Mouse (Mus musculus) kidney, embryonic 16.5 days (tissue): ENCODE data around the gene Ush1c. TPM values are rescaled to one million over a fixed set of nuclear protein-coding genes. Genes with fewer than 3 reads are reported as not detected.

Experiments used
- ATAC-seq: fragments of 200-750 bp; cut with Nextera tagmentation; 2 replicates; pipeline ENCODE4 v1.8.0; 2017; ENCODE audit warnings: moderate TSS enrichment; ENCODE audit not compliant: low FRiP score, low TSS enrichment
- H3K27ac ChIP-seq: fragments of 300-500 bp; sonication (generic); 2 replicates; pipeline ENCODE4 v1.5.1; 2014; ENCODE audit warnings: low read length
- H3K27me3 ChIP-seq: fragments of 300-500 bp; sonication (generic); 2 replicates; pipeline ENCODE4 v1.6.1; 2014; ENCODE audit warnings: low read length, control low read depth, mixed read lengths; ENCODE audit not compliant: insufficient read depth
- H3K36me3 ChIP-seq: fragments of 300-500 bp; sonication (generic); 2 replicates; pipeline ENCODE4 v1.6.1; 2014; ENCODE audit warnings: low read length, control low read depth, mixed read lengths; ENCODE audit not compliant: insufficient read depth
- H3K4me1 ChIP-seq: fragments of 300-500 bp; sonication (generic); 2 replicates; pipeline ENCODE4 v1.6.1; 2014; ENCODE audit warnings: low read length, control low read depth, mixed read lengths; ENCODE audit not compliant: insufficient read depth
- H3K4me2 ChIP-seq: fragments of 300-500 bp; sonication (generic); replicated peaks from 2 replicates; pipeline ENCODE4 v1.6.1; 2014; ENCODE audit warnings: low read depth, low read length
- H3K4me3 ChIP-seq: fragments of 300-500 bp; sonication (generic); 2 replicates; pipeline ENCODE4 v1.5.1; 2014; ENCODE audit warnings: mild to moderate bottlenecking, low read length
- H3K9ac ChIP-seq: fragments of 300-500 bp; sonication (generic); replicated peaks from 2 replicates; pipeline ENCODE4 v1.6.1; 2014; ENCODE audit warnings: low read length
- H3K9me3 ChIP-seq: fragments of 300-500 bp; sonication (generic); 2 replicates; pipeline ENCODE4 v1.6.1; 2016; ENCODE audit warnings: low read length, control low read depth
- WGBS: fragments of 180-500 bp; shearing (Covaris S2); extraction: QIAGEN DNeasy Blood & Tissue Kit; methylation state at CpG from one replicate; pipeline ENCODE4 v1.1.7; 2014; 5-methylcytosine and 5-hydroxymethylcytosine counted together
- polyA plus RNA-seq: library from polyadenylated mRNA; unstranded; fragments of >200 nt; fragmentation: Nextera tagmentation; extraction: Ambion mirVana; gene quantifications from 2 replicates; pipeline ENCODE4 v1.2.1, GENCODE M21; 2015

The Ush1c gene
- polyA plus RNA-seq, 1 experiment from 2014 or later, result 26.1 TPM

GRCm38 (mm10) chr7:46154498-46155488, 83.5 kb downstream of the Ush1c start:
- no peaks in the 10 kb centered on the region for H3K36me3 ChIP-seq

GRCm38 (mm10) chr7:46152819-46153351, 85.4 kb downstream of the Ush1c start:
- Histone ChIP-seq H3K27me3 (peaks cover 5% of the 10 kb centered on the region), H3K9me3 (no peaks in the 10 kb centered on the region), H3K9ac (no peak overlapping the region), H3K4me1 (peaks cover 16% of the 10 kb centered on the region), H3K36me3 (no peaks in the 10 kb centered on the region), H3K4me3 (no peak overlapping the region), H3K27ac (no peak overlapping the region), H3K4me2 (no peak overlapping the region)
- WGBS, result 62% methylated on average over 9 of the region's 9 CpGs
- no peak for ATAC-seq

More at GRCm38 (mm10) chr7:46154498-46155488, 83.5 kb downstream of the Ush1c start:
- ATAC-seq, result peak; percentile 46; the same call in 1 of the 2 replicates
- WGBS, result 16% methylated on average over 18 of the region's 18 CpGs
- Histone ChIP-seq H3K9ac (no peak overlapping the region), H3K4me3 (no peak overlapping the region), H3K9me3 (no peaks in the 10 kb centered on the region), H3K4me1 (peaks cover 16% of the 10 kb centered on the region), H3K27me3 (peaks cover 5% of the 10 kb centered on the region), H3K4me2 (no peak overlapping the region), H3K27ac (no peak overlapping the region)

GRCm38 (mm10) chr7:46147417-46147816, 90.9 kb downstream of the Ush1c start:
- no peaks in the 10 kb centered on the region for H3K36me3 ChIP-seq
- 85% methylated on average over 7 of the region's 7 CpGs for WGBS
- no peaks in the 10 kb centered on the region for H3K4me1 ChIP-seq
- no peaks in the 10 kb centered on the region for H3K9me3 ChIP-seq
- H3K4me3 ChIP-seq, result no peak overlapping the region
- H3K27me3 ChIP-seq, result no peaks in the 10 kb centered on the region; the same call in 1 of the 2 replicates
- ATAC-seq, result no peak
- H3K4me2 ChIP-seq, result no peak overlapping the region
- no peak overlapping the region for H3K27ac ChIP-seq
- H3K9ac ChIP-seq, result no peak overlapping the region

- Histone ChIP-seq H3K36me3 (no peaks in the 10 kb centered on the region), H3K9ac (no peak overlapping the region), H3K4me3 (no peak overlapping the region), H3K9me3 (no peaks in the 10 kb centered on the region), H3K27me3 (no peaks in the 10 kb centered on the region; the same call in 1 of the 2 replicates), H3K4me1 (no peaks in the 10 kb centered on the region), H3K4me2 (no peak overlapping the region), H3K27ac (no peak overlapping the region)
- no peak for ATAC-seq
- 87% methylated on average over 7 of the region's 7 CpGs for WGBS
Measured at GRCm38 (mm10) chr7:46146675-46147308, 91.5 kb downstream of the Ush1c start.

Other genes starting within 250 kb of the Ush1c start
- gene Abcc6, start 208.2 kb downstream of the Ush1c start, polyA plus RNA-seq, result 0.66 and 0.87 TPM in 2 replicates
- 43.3 and 44.4 TPM in 2 replicates for gene Nomo1, start 204.8 kb downstream of the Ush1c start, polyA plus RNA-seq
- 0.14 and 0.28 TPM in 2 replicates for gene Kcnj11, start 137.7 kb downstream of the Ush1c start, polyA plus RNA-seq
- gene Abcc8, start 58.5 kb downstream of the Ush1c start, polyA plus RNA-seq, result 2.6 and 3.5 TPM in 2 replicates
- gene Otog, start 2.5 kb upstream of the Ush1c start, polyA plus RNA-seq, result 0.05 and 0.08 TPM in 2 replicates
- 0.69 and 0.81 TPM in 2 replicates for gene Myod1, start 138.0 kb upstream of the Ush1c start, polyA plus RNA-seq
- gene Kcnc1, start 158.0 kb upstream of the Ush1c start, polyA plus RNA-seq, result 0.04 TPM in 1 of 2 replicates, not detected in the other